Mouse (Mus musculus) urinary bladder, postnatal 4 days (tissue): Measurements from ENCODE around the gene Tspan14.

Experiments
- DNase-seq, 2 experiments: peaks; one replicate each; pipeline ENCODE4 v3.0.0; 2021 to 2022; ENCODE audit warnings: low spot score in 2 of 2

Gene Tspan14

GRCm38 (mm10) chr14:40885752-40886151, 80.9 kb downstream of the Tspan14 start:
- DNase-seq: no peak

GRCm38 (mm10) chr14:40885225-40885624, 81.4 kb downstream of the Tspan14 start:
- no peak for DNase-seq

GRCm38 (mm10) chr14:40874565-40874964, 92.0 kb downstream of the Tspan14 start:
- no peak for DNase-seq

GRCm38 (mm10) chr14:40873961-40874360, 92.6 kb downstream of the Tspan14 start:
- no peak for DNase-seq

- DNase-seq: no peak
Measured at GRCm38 (mm10) chr14:40870598-40870997, 96.0 kb downstream of the Tspan14 start.

- no peak for DNase-seq
Measured at GRCm38 (mm10) chr14:40864811-40865514, 101.6 kb downstream of the Tspan14 start.

GRCm38 (mm10) chr14:40863659-40864058, 102.9 kb downstream of the Tspan14 start:
- DNase-seq: no peak

- DNase-seq: no peak
Measured at GRCm38 (mm10) chr14:40863022-40863421, 103.6 kb downstream of the Tspan14 start.
